Mouse (Mus musculus) megakaryocyte, adult 5-6 weeks (primary cell): ENCODE measurements around the gene Galntl6. TPM values are rescaled to one million over a fixed set of nuclear protein-coding genes. Genes with fewer than 3 reads are reported as not detected.
"Not testable (repeated sequence)": the region's sequence is repeated elsewhere in the genome, so short reads cannot be mapped to it uniquely, and the experiment has no call there.

Experiments
- ATAC-seq: 2 replicates; pipeline ENCODE4 v1.8.0; 2016; ENCODE audit warnings: mild to moderate bottlenecking, inconsistent platforms; ENCODE audit not compliant: poor library complexity, severe bottlenecking
- total RNA-seq, 2 experiments: library from RNA; stranded (forward) in 1 of 2; stranded (reverse) in 1 of 2; fragments of 153-499, 151-499 nt in 1 of 2; fragments of 221-1000, 200-1000 nt in 1 of 2; gene quantifications; 2 replicates each; pipeline versions ENCODE4 v1.2.3 to v1.2.4; 2015 to 2017

Gene Galntl6
- total RNA-seq, 2 experiments from 2014 or later: 0.22 TPM; not detected in 1

GRCm38 (mm10) chr8:58606451-58606850 lies 306.0 kb downstream of the Galntl6 start:
- no peak for ATAC-seq

GRCm38 (mm10) chr8:58604751-58605150 lies 307.7 kb downstream of the Galntl6 start:
- ATAC-seq: no peak

DNA sequence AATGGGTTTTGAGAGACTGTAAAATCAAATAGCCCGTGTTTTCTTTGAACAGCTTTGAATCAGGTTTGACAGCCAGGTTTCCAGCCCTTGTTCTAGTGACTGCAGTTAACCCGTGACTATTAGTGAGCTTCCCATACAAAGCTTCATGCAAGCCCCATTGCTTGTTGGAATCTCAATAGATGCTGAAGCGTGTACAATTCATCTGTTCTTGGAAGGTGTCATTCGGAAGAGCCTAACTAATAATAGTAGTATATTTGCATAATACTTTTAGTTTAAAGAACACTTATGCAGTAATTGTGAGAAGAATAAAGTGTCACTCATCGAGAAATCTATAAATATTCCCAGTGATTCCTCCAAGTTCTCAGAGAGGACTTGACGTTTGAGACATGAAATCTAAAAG lies 314.6 kb downstream of the Galntl6 start:
- ATAC-seq: no peak

- ATAC-seq: no peak
Measured at GRCm38 (mm10) chr8:58575346-58575745, 337.1 kb downstream of the Galntl6 start.

- ATAC-seq: no peak
Measured at GRCm38 (mm10) chr8:58568086-58568485, 344.4 kb downstream of the Galntl6 start.

GRCm38 (mm10) chr8:58566115-58566514 lies 346.3 kb downstream of the Galntl6 start:
- no peak for ATAC-seq

DNA sequence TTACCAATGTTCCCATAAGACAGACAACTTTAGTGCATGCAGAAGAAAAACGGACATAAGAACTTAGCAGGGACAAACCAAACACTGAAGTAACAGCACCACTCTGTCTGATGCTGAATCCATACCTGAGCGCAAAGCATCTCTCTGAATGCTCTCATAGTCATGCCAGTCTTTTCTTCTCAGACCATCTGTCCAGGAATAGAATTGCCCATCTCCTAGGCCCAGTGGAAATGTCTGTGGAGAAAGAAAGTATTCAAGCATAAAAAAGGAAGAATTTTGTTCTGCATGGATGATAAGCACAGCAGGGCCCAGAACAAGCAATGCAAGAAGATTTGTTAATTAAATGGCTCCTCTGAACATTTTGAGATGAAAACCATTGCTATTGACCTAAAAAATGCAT lies 376.7 kb downstream of the Galntl6 start:
- no peak for ATAC-seq

GRCm38 (mm10) chr8:58534631-58535030 lies 377.8 kb downstream of the Galntl6 start:
- no peak for ATAC-seq

DNA sequence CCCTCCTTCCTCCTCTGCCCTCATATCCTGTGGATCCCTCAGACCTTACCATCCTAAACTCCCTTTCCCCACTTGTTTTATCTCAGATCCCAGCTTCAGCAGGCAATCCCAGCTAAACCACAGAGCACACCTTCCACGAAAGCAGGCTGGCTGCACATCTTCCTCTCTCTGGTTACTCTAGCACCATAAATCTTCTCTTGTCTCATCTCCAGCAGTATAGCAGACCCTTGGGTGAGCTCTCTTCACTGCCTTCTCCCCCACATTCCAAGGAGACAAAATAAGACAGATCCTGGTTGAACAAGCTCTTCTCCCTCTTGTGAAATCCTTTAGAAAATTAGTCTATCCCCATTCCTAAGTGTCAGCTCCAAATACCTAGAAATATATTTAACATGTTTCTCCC lies 389.0 kb downstream of the Galntl6 start:
- no peak for ATAC-seq

GRCm38 (mm10) chr8:58521932-58522331 lies 390.5 kb downstream of the Galntl6 start:
- no peak for ATAC-seq

DNA sequence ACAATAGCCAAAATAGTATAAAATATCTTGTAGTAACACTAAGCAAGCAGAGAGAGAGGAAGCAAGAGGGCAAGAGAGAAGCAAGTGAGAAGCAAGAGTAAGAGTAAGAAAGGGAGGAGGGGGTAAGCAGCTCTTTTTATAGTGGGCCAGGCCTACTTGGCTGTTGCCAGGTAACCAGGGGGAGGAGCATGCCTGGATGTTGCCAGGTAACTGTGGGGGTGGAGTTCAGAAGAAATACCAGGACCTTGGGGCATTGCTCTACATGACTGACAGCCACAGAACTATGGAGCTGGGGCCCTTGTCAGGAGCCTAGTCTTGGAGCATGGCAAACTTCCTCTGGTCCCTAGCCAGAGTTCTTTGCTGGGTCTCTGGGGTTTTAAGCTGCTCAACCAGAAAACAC lies 401.9 kb downstream of the Galntl6 start:
- ATAC-seq: no peak

GRCm38 (mm10) chr8:58509051-58509450 lies 403.4 kb downstream of the Galntl6 start:
- ATAC-seq: no peak

DNA sequence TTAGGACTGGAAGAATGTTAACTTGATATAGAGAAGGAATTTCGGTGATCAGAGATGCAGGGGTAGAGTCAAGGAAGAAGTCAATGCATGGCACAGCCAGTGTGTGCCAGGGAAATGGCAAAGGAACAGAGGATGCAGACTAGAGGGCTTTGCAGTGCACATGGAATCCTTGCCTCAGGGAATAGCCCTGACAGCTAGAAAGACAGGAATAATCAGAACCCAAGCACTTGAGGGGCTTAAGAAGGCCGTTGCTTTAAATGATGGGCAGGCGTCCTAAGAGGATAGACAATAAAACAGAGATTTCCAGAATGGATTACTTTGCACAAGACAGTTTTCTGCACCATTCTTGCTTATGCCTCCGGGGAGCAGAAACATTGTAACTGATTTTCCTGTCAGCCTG lies 425.3 kb downstream of the Galntl6 start:
- no peak for ATAC-seq

- ATAC-seq: not testable (repeated sequence)
Measured at GRCm38 (mm10) chr8:58463342-58463741, 449.1 kb downstream of the Galntl6 start.

- ATAC-seq: no peak
Measured at GRCm38 (mm10) chr8:58442696-58443095, 469.7 kb downstream of the Galntl6 start.

DNA sequence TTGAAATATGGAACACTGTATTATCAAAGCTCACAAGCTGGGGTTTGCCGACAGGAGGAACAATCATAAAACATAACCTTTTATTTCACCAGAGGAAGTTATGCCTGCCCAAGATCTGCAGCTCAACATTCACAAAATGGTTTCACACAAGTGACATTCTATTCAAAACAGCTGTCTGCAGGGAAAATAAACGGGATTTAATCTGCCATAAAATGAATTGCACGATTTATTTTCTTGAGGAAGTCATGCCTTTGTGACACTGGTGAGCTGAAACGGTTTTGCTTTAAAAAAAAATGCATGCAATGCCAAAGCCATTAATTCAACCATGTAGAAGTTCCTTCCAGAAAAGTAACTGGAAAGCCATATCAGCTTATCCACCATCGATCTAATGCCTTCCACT lies 494.0 kb downstream of the Galntl6 start:
- ATAC-seq: no peak

DNA sequence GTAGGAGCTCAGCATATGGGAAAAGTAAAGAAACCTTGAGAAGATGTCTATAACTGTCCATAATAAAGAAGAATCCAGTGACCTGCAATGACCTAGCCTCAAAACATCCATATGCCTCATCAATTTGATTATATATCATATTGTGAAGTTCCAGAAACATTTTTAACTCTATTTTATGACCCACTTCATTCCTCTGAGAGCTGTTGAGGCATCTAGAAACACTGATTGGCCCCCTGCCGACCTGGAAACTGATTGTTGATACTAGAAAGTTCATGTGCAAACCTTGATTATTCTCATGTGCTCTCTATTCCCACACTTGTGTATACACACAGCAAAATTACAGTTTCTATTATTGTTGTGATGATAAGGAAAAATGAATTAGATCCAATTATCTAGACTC lies 494.9 kb downstream of the Galntl6 start:
- no peak for ATAC-seq

GRCm38 (mm10) chr8:58396500-58396899 lies 515.9 kb downstream of the Galntl6 start:
- no peak for ATAC-seq

DNA sequence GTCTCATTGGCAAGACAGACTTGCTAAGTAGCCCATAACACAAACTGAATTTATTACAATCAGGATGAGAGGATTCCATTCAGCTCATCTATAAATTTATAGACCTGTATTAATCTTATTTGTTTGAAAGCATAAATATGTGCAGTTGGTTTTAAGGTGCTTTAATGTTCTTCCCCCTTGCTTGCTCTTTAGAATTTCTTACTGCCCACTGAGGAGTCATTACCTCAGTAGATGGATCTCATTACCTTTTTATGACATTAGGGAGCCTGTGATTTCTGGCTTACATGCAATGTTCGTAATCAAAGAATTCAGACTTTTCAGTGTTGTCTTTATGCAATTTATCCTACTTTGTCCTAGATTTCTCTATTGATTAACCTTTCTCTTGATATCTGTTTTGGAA lies 516.6 kb downstream of the Galntl6 start:
- ATAC-seq: no peak

GRCm38 (mm10) chr8:58372389-58372788 lies 540.1 kb downstream of the Galntl6 start:
- no peak for ATAC-seq

DNA sequence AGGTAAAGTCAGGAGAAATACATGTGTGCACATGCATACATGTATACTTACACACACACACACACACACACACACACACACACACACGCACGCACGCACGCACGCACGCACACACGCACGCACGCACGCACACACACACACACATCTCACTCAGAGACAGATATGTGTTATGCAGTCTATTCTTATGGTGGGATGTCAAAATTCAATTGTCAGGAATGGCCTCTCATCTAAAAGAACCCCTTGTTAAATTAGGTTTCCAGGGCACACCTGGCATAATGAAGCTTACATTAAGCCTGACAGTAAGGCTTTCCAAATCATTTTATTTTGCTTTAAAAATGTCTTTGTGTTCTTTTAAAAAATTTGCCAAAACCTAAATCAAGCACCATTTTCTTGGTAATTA lies 540.5 kb downstream of the Galntl6 start:
- no peak for ATAC-seq

GRCm38 (mm10) chr8:58331151-58331550 lies 581.3 kb downstream of the Galntl6 start:
- no peak for ATAC-seq

- no peak for ATAC-seq
Measured at GRCm38 (mm10) chr8:58313482-58313881, 599.0 kb downstream of the Galntl6 start.

DNA sequence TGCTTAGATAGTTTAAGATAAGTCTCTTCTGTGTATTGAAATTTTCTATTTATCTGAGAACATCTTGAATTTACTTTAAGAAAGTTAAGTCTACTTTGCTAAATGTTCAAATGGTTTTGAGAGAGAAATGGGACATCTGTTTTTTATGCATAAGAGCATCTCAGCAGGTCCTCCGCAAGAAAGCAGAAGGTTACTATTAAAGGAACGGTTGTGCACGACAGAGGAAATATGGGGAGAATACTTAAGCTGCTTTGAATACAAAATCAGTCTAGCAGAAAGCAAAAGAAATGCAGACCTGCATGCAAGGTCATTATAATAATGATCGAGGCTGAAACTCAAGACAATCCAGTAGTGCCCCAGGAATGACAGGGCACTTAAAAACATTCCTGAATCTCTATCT lies 621.0 kb downstream of the Galntl6 start:
- ATAC-seq: no peak
